Mouse (Mus musculus) embryonic stem cell, embryonic (primary cell): Measurements from ENCODE around the gene Eras.

Source experiments
- CTCF ChIA-PET, 4 experiments: fragments of 300-600 bp in 2 of 4; fragments of 350-600 bp in 2 of 4; sonication (Branson Sonifier 250); formaldehyde crosslinking; loops; one replicate each; lab custom pipeline; 2022; ENCODE audit warnings: inconsistent platforms in 2 of 4; lab: Charles Lee
- POLR2A ChIA-PET, 4 experiments: fragments of 300-600 bp in 2 of 4; fragments of 350-600 bp in 2 of 4; sonication (Branson Sonifier 250); formaldehyde crosslinking; loops; one replicate each; lab custom pipeline; 2022; ENCODE audit warnings: antibody characterized with exemption in 4 of 4, inconsistent platforms in 1 of 4; lab: Charles Lee

The Eras gene

GRCm38 (mm10) chrX:7878007-7878419 is 50.4 kb downstream of the Eras start, which contains the start of gene Pim2:
Gene Pim2, plus strand, starts transcription at chrX:7878262.
- ChIA-PET CTCF (no interaction called here), POLR2A (interaction anchor here in 1 of 4 experiments (1.1 to 1.2 kb wide), 2 partner anchors 13 to 21 kb away, joined by 4 read pairs; partner anchors contain the start of genes Pqbp1 and Timm17b)
